Mouse (Mus musculus) gastrocnemius, postnatal 36 days (tissue): Measurements from ENCODE around the gene Fer1l4. TPM values are rescaled to one million over a fixed set of nuclear protein-coding genes. Genes with fewer than 3 reads are reported as not detected.

Experiments
- DNase-seq, 2 experiments: peaks; one replicate each; pipeline ENCODE4 v3.0.0; 2022
- intact Hi-C: fragments of 180-260 bp; cut with DNase I; formaldehyde crosslinking; loops from one replicate; pipeline ENCODE4 v1.15.1; 2025
- long read RNA-seq, 2 experiments: library from polyadenylated mRNA; stranded (forward); transcript quantifications; one replicate each; pipeline ENCODE4 v2.0.0; 2021
- total RNA-seq, 2 experiments: library from RNA; stranded (reverse); gene quantifications; 2 replicates each; pipeline ENCODE4 v1.2.3; 2021

The Fer1l4 gene
- total RNA-seq, result not detected
- long read RNA-seq, experiment 1, result 0 reads
- long read RNA-seq, experiment 2, result 0 reads

DNA sequence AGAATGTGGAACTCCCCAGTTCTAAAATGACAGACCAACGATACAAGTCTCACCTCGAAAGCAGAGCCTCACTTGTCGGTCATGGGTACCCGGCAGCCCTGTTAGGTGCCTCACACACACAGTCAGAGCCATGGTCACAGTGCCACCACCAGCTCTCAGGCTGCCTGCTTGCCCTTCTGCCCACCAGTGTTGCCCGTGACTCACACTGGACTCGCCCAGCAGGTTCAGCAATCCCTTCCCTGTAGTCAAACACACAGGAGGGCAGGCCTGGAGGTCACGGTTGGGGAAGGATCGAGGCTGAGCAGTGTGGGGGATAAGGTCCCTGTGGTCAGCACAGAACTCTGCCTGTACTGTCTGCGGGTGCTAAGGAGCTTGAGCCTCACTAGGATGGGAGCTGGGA is at the start of gene Fer1l4:
TSS of gene Fer1l4 (minus strand) at position 132 of the 400 bp plus-strand sequence.
- no peak for DNase-seq
- intact Hi-C loops, result no loop called here

DNA sequence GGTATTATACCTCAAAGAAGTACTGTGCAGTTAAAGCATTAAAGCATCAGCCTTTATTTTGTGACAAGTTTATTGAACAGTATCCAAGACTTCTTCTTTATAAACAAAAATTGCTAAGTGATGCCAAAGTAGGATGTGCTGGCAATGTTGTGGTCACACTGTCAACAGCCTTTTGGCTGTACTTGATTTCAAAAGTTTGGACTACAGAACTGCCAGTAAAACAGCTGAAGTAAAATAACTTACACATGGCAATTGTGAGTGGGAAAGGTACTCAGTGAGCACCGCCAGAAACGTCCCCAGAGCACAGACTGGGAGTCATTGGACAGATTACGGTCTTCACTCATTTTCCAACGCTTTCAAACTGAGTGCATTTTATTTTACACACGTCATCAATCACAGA is 39.2 kb upstream of the Fer1l4 start:
- DNase-seq, result no peak
- intact Hi-C loops, result no loop called here

DNA sequence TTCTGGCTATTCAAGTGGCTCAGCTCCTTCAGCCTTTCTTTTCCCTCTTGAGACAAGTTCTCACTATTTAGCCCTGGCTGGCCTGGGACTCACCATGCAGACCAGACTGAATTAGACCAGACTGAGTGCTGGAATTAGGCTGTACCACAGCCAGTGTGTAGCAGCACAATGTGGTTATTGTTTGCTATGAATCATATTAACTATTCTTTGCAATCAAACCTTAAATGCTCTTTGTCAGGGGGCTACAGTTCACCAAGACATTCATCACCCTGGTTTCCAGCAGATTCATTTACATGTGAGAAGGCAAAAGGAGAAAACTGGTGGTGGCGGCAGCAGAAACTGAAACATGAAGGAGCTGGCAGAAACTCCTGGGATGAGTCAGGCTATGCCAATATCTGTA is 37.1 kb upstream of the Fer1l4 start:
- intact Hi-C loops, result no loop called here
- no peak for DNase-seq

- no peak for DNase-seq
- intact Hi-C loops, result no loop called here
Observed at GRCm38 (mm10) chr2:156087391-156088110, 34.8 kb upstream of the Fer1l4 start.

GRCm38 (mm10) chr2:156084541-156084940 is 31.8 kb upstream of the Fer1l4 start:
- no peak for DNase-seq
- intact Hi-C loops, result no loop called here

DNA sequence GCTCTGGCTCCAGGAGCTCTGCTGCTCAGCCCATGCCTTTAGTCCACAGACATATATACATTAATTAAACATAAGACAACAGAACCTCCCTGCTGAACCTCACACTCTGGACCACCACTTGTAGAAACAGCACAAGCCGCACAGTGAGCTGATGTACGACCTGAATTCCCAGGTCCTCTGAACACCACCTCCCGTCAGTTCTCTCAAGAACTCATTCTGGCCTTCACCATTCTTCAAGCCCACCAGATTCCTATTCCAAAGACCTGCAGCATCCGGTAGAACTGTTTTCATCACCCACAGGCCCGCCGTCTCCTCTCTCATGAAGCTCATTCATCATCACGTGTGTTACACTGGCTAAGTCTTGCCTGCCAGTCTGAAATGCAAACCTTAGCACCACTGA is 27.6 kb upstream of the Fer1l4 start:
- no peak for DNase-seq
- intact Hi-C loops, result no loop called here

DNA sequence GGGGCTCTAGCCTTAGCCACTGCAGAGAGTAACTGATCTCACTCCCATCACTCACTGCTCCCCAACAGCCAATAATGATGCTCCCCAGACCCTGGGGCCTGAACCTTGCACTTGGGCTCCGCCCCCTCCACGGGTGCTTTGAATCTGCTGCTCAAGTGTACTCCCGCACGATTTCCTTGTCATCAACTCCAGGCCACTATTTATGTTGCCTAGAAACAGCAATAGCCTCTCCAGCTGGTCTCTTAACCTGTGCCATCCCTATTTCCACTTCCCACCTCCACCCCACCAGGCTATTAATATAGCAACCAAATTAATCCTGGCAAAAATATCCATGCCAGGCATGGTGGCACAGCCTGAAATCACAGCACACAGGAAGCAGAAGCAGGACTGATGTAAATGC is 26.9 kb upstream of the Fer1l4 start:
- no peak for DNase-seq
- intact Hi-C loops, result no loop called here

DNA sequence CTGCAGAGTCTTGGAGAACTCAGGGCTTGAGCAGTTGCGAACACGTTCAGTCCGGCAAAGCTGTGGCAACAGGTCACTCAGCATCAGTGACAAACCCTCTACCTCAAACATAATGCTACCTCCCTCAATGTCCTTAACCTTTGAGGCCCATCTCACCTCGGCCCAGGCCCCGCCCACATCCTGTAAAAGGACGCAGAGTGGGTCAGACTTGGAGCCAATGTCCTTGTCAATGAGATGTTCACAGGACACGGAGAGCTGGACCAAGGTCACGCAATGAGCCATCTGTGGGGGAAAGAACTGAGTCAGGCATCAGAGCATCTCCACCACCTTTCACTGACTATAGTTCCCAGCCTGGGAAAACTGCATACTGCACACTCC is 26.4 kb upstream of the Fer1l4 start:
- DNase-seq, result no peak
- intact Hi-C loops, result no loop called here

DNA sequence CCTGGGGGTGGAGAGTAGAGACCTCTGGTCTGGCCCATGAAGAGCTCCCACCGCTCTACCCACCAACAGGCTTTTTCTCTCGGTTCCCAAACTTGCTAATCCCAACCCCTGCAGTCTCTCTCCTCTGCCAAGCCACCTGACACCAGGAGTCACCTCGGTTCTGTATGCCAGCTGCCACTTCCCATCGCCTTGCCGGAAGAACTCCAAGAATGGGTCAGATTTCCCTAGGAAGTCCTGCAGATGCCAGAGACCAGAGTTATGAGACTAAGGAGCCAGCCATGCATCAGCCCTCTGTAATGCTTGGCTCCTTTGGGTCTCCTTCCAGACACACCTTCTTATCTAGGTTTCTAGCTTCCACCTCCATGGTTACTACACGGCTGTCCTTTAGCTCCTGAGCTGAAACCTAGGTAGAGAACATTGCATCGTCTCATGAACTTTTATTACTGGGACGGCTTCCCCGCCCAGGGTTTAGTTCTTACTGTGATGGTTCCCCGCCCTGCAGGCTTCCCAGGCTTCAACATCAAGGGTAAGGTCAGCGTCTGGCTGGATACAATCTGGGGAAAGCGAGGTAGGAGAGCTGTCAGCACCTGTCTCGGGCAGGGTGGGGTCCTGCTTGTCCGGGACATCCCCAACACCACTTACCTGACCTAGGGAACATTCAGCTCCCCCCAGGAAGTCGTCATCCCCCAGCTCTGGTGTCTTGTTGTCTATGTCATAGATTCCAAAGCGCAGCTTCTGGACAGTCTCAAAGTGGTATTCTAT is 25.9 kb upstream of the Fer1l4 start:
- intact Hi-C loops, result no loop called here
- no peak for DNase-seq

DNA sequence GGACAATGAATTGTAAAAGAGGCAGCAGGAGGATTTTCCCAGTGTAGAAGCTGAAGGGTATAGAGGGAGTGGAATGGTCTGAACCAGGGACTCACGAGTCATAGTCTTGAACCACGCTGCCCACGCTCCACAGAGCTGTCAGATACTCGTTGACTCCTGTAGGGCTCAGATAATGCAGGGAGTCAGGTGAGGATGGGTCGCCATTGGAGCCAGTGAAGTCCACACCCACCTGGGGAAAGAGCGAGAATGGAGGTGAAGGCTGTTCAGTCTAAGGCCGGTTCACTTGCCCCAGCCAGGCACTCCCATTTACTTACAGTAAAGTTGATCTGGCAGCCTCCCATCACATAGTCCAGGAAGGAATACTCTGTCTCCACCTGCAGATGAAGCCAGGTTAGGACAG is 24.7 kb upstream of the Fer1l4 start:
- DNase-seq, result no peak
- intact Hi-C loops, result no loop called here

- DNase-seq, result no peak
- intact Hi-C loops, result no loop called here
Observed at GRCm38 (mm10) chr2:156073725-156074124, 21.0 kb upstream of the Fer1l4 start.

GRCm38 (mm10) chr2:156071236-156071635 is 18.5 kb upstream of the Fer1l4 start:
- intact Hi-C loops, result no loop called here
- no peak for DNase-seq

DNA sequence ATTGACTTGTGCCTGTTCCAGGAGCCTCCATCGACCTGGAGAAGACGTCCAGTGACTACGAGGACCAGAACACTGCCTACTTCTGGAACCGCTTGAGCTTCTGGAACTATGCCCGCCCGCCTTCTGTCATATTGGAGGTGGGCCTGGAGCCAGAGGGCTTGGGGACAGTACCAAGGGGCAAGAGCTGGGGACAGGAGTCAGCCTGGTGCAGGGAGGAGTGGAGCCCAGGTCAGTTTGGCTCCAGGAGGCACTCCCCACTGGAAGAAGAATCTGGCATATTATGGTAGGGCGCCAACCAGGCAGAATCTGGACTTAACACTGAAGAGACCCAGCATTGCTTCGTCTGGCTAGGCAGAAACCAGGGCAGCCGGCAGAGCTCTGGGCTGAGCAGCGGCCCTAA is 15.2 kb upstream of the Fer1l4 start:
- intact Hi-C loops, result no loop called here

DNA sequence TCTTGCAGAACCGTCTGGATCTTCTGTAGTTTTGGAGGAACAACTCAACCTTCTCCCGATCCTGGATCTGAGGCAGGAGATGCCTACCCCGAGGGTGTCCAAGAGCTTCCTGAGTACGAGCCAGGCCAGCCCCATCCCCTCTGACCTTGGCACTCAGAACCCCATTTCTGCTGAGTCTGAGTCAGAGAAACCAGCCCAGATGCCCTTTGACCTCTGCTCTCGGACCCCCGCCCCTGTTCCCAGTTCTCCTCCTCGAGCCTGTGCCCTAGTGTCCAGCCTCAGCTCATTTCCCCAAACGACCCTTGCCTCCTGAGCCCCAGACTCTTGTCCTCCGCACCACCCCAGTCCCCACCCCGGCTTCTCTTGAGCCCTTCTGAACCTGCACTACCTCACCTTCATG is 13.4 kb upstream of the Fer1l4 start:
- DNase-seq, result no peak
- intact Hi-C loops, result no loop called here

More for the DNA sequence above, 15.2 kb upstream of the Fer1l4 start:
- no peak for DNase-seq

GRCm38 (mm10) chr2:156065099-156066041 is 12.6 kb upstream of the Fer1l4 start, which contains the start of gene Spag4:
Spag4 (plus strand) TSS chr2:156065175.
- peak; percentile 57 to 62 for DNase-seq
- intact Hi-C loops, result no loop called here

- no peak for DNase-seq
- intact Hi-C loops, result no loop called here
Observed at GRCm38 (mm10) chr2:156047929-156048328, 4.8 kb downstream of the Fer1l4 start.

DNA sequence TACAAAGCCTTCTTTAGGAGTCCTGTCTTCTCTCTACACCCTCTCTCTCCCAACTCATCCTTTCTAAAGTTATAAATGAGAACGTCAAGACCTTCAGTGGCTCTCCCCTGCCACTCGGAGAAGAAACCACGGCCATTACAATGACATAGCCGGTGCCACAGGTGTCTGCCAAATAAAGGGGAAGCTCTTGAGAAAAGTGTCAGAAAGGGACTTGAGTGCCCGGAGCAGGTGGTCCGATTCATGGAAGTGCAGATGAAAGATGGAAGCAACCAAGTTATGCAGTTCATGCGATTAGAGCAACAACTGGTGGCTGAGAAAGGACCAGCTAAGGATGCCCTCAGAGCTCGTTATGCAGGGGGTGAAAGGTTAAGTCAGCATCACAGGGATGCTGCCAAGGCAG is 9.8 kb downstream of the Fer1l4 start:
- intact Hi-C loops, result no loop called here
- no peak for DNase-seq

GRCm38 (mm10) chr2:156039390-156039789 is 13.4 kb downstream of the Fer1l4 start:
- DNase-seq, result no peak

GRCm38 (mm10) chr2:156025482-156025881 is 27.3 kb downstream of the Fer1l4 start:
- intact Hi-C loops, result no loop called here
- DNase-seq, result no peak

More at GRCm38 (mm10) chr2:156039390-156039789, 13.4 kb downstream of the Fer1l4 start:
- intact Hi-C loops, result no loop called here

DNA sequence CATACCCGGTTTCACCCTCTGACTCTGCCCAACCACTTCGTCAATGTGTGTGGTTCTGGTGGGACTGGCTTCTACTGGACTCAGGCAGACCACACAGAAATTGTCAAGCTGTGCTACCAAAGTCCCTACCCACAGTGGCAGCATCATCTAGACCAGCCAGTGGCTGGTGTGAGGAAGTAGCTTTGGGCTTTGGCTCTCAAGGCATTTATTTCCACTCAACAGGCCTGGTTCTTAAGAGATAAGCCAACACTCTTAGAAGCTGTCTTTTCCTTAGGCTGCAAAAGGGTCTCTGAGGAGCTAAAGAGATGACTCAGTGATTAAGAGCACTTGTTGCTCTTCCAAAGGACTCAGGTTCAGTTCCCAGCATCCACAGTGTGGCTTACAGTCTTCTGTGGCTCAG is 31.0 kb downstream of the Fer1l4 start:
- no peak for DNase-seq
- intact Hi-C loops, result no loop called here

DNA sequence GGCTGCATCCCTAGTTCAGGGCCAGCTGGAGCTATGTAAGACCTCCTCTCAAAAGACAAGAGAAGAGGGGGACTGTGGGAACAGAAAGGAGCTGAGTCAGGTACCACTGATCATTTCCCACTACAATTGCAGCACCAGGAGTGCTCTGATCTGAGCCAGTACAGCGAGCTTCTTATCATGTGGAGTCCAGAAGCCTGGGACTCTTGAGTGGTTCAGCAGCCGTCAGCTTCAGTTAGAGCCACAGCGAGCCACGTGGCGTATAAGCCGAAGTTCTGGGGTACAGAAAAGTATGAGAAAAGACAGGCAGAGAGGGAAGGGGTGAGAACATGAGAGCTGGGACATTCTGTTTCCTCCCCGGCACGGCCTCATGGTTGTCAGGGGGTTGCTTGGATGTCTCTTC is 31.5 kb downstream of the Fer1l4 start:
- intact Hi-C loops, result no loop called here
- no peak for DNase-seq
